Mouse (Mus musculus): Measurements from ENCODE around the gene Gsta2.
"Not testable (repeated sequence)": the region's sequence is repeated elsewhere in the genome, so short reads cannot be mapped to it uniquely, and the experiment has no call there.

The Gsta2 gene

DNA sequence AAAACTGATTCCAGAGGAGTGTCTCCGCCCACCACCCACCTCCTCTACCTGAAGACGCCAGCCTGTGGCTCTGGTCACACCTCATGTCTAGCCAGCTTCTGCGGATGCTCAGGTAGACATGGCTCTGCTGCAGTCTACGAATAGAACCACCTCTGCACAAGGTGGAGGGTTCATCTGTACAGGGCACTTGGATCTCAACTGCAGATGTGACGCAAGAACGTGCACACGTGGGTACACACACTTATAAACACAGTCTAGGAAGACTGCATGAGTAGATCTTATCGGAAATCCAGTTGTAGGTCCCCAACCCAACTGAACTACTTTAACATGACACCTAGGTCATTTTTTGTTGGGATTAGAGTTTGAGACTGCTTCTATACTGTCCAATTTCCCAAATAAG is at the start of gene Gsta2:
Gene Gsta2, minus strand, starts transcription at position 178 of the 400 bp plus-strand sequence.
- no peak for DNase-seq

DNA sequence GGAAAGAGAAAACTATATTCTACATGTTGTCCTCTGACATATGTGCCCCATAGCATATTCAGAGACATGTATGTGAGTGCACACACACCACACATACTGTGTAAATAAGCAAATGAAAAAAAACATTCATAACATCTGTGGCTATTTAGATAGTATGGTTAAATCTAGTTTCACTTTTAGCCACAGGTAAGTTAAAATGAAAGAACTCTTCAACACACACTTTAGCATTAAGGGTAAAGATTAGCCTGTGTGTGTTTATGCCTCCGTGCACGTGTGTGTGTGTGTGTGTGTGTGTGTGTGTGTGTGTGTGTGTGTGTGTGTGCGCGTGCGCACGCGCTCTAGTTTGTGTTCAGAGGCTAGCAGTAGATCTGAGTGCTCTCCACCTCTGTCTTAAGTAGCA is 46.0 kb upstream of the Gsta2 start:
- no peak for DNase-seq

DNA sequence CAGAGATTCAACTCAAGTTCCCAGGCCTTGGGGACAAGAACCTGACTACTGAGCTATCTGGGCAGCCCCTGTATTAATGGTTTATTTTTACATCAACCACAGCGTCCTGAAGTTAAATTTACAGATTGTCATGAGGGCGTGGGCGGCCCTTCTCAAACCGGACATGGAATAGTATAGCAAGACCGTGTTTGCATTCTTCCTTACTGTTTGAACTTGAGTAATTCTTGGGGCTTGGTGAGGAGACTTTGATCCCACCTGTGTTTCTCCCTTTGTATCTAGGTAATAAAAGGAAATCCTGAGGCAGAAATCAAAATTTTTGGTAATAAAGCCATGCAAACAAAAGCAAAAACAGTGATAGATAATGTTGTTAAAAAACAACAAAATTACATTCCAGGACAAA is 45.0 kb upstream of the Gsta2 start:
- DNase-seq: no peak

DNA sequence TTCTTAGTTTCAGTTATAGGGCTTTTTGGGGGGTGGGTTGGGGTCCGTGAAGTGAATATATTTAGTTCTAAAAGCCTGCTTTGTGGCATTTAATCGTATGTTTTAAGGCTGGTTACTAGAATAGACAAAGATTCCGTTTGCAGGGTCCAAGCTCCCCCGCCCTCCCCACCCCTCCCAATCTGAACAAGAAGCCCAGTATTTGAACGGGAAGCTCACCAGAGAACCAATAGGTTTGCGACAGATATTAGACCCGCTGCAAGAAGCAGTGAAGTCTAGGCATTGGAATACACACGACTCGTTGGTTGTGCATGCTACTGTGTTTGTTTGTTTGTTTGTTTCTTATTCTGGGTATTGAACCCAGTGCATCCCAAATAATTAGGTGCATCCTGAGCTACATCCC is 40.9 kb upstream of the Gsta2 start:
- DNase-seq: no peak

DNA sequence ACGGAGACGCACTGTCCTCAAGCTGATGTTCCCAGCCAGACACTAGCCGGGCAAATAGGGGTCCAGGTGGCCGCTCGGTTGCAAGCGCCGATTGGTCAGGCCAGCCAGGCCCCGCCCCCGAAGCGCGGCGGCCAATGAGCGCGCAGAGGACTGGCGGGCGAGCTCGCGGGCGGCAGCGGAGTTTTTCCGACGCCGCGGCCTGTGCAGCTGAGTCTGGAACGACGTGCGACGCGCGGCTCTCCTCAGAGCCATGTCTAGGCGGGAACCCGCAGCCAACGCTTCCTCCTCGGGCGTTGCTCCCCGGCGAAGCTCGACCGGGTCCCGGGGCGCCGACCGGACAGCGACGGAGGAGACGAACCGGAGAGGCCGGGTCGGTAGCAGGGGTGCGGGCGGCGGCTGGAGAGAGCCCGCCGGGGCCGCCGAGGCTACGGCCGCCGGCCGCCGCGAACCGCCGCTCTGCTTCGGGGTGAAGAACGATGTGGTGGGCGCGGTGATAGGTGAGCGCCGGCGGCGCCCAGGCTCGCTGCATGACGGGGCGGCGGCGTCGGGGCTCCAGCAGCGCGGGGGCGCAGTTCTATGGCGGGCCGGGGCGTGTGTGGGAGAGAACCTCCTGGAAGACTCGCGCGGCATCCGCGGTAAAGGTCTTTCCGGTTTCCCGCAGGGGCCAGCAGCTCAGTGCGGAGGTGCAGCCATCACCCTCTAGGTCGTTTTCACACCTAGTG is 40.2 kb upstream of the Gsta2 start, which contains the start of gene Ddx43:
Gene Ddx43, plus strand, starts transcription at position 148 of the 722 bp plus-strand sequence.
- DNase-seq: peak; percentile 4 to 8

DNA sequence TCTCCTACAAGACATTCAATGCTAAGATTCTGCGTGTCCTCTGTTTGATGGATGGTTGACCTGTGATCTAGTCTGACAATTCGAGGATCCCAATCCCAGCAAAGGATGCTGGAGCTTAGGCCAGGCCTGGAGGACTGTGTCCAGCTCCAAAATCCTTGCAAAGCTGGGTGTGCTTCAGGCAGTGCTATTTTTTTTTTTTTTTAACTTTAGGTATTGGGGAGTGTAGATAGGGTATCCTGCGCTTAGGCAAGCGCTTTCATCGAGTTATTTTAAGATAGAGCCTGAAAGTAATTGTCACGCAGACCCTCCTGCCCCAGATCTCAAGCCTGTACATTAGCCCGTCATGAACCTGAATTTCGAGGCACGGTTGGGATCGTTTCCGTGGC is 39.6 kb upstream of the Gsta2 start:
- DNase-seq: no peak

DNA sequence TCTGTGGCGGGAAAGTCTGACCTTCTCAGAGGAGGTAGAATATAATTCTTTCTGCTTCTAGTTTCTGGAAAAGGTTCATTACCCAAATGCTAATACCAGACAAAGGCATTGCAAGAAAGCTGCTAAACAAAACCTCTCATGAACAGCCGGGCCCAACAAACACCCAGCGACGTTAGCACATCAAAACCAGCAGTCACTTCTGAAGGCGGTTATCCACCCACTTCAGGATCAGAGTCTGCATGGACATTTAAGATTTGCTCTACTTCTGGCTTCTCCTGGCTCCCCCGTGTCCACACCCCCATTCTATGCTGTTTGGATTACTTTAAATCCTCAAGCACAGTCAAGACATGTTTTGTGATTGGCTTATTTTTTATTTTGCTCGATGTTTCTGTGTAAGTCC is 39.0 kb upstream of the Gsta2 start:
- DNase-seq: no peak

DNA sequence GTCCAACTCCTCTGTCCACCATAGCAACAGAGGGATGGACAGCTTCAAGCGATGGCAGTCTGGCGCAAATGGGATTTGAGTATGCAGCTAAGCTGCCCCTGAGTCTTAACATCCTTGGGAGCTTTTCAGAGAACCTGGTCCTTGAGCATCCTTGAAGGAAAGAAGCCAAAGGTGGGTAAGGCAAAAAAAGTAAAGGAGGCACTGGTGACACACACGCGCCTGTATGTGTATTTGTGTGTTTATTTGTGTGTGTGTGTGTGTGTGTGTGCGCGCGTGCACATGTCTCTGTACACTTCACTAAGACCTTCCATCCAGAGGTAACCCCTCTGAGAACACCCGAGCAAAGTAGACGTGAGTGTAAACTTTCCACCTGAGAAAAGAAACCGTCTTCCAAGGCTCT is 38.2 kb upstream of the Gsta2 start:
- DNase-seq: no peak

DNA sequence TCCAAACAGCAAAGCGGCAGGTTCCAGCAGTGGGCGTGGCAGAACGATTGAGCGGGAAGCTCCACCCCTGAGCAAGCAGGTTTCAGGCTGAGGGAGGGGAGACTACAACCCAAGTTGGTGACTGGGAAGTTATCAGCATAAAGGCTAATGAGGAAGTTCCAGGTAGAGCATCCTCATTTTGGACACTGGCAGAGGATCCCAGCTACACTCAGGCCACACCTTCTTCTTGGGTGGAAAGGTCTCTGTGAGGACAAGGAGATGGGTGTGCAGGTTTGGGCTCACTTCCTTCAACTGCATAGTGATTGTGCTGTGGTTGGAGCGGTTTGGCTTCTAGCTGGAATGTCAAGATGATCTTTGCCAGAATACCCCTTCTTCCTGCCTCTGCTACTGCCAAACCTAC is 34.4 kb upstream of the Gsta2 start:
- no peak for DNase-seq

DNA sequence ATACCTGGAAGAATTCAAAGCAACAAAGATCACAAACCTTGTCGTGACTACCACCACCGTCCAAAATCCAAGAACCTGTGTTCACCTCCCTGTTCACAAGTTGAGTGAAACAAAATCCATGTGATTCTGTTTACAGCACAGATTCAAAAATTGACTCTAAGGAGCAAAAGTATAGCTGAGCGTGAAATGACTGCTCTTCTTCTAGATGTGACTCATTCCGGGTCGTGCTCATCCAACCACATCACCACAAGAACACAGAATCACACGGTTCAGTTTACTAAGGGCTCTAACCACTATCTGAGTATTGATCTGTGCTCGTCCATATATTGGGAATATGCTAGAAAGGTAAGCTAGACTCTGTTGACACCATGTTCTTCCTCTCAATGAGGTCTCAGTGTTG is 31.4 kb upstream of the Gsta2 start:
- no peak for DNase-seq

DNA sequence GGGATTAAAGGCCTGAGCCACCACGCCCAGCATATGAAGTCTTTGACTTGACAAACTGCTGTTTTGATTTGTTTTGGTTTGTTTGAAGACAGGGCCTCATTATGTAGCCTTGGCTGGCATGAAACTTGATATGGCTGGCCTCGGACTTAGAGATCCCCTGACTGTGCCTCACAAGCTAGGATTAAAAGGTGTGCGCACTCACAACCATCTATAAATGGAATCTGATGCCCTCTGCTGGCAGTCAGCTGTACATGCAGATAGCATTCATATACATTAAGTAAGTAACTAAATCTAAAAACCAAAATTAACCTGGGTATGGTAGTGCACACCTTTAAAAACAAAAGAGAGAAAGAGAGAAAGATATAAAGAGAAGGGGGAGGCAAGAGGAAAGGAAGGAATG is 30.3 kb upstream of the Gsta2 start:
- peak in 1 of 2 experiments; percentile 25 for DNase-seq

DNA sequence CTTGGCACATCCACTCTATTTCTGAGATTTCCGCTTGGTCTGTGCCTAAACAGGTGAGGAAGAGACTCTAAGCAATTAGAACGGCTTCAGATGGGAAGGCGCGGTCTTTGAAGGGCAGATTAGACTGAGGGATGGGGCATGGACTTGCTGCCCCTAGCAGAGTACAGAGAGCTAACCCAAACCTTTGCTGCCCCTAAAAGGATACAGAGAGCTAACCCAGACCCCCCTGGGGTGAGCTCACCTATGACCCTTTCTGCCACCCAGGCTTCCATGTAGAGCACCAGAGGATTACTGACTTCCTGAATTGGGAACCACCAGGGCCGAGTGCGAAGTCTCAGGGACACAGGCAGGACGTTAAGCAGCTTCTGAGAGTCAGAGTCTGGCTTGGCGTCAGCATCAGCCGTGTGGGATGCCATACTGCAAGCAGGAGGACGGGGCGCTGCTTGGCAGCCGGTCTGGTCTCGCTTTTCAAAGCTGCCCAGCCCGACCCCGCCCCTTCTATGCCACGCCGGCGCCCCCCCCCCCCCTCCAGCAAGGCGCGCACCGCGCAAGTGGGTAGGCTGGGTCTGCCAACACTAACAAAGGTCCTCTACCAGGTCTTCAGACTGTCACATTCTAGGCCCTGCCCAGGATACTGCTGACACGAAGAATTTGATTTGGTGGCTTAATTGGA is 22.7 kb upstream of the Gsta2 start, which contains the start of gene Ooep:
Gene Ooep, minus strand, starts transcription at position 613 of the 673 bp plus-strand sequence.
- DNase-seq: no peak

DNA sequence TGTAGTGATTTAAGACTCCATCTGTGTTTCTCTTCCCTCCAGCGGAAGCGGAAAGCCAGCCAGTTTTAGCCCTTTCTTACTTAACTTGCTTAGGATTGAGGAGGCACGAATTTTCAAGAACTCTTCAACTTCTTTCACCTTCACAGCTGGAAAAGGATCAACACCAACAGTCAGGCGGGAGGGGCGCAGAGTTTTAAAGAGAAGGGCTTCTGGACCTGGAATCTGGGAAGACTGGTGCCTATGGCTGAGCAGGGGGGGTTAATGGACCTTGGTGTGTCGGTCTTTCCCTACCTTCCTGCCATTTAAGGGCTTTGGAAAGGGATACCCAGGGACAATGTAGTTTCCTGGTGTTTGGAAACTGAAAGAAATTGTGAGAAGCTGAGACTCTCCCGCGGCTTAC is 22.0 kb upstream of the Gsta2 start:
- no peak for DNase-seq

DNA sequence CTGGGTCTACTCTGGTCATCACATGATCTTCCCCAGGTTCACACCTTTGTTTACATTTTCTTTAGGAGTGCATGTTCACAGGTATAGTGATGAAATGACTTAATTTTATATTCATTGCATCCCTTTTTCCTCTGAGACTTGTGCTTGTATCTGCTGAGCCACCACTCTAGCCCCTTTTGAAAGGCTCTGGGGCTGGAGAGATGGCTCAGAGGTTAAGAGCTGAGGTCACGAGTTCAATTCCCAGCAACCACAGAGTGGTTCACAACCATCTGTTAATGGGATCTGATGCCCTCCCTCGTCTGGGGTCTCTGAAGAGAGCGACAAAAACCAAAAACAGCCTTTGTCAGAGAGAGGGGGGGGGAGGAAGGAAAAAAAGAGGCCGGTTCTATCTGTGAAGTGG is 19.9 kb upstream of the Gsta2 start:
- no peak for DNase-seq

DNA sequence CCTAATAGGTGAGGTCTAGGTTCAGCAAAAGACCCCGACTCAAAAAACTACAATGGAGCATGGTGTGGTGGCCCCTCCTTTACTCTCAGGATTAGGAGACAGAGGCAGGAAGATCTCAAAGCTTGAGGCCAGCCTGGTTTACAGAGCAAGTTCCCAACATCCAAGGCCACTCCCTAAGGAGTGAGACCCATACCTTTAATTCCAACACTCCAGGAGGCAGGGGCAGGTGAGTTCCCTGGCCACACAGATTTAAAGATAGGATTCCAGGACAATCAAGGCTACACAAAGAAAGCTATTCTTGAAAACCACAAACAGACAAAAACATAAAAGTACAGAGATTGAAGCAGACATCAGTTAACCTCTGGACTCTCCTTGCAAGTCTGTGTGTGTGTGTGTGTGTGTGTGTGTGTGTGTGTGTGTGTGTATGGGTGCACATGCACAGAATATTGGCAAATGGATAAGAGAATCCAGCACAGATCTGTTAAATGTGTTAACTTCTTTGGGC is 19.3 kb upstream of the Gsta2 start:
- no peak for DNase-seq

DNA sequence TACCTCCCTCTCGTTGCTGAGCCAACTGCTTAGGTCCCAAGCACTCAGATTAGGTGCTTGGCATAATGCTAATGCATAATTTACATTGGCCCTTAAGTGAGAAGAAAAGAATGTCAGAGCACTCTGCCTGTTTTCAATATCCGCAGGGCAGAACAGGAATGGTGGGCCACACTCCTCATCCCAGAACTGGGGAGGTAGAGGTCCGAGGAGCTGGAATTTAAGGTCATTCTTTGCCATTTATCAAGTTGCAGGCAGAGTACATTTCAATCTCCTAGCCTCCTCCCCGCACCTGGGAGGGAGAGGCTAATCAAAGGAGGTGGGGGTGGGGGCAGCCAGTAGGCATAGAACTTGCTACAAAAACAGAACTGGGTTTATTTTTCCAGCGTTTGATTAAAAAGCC is 18.8 kb upstream of the Gsta2 start:
- no peak for DNase-seq

DNA sequence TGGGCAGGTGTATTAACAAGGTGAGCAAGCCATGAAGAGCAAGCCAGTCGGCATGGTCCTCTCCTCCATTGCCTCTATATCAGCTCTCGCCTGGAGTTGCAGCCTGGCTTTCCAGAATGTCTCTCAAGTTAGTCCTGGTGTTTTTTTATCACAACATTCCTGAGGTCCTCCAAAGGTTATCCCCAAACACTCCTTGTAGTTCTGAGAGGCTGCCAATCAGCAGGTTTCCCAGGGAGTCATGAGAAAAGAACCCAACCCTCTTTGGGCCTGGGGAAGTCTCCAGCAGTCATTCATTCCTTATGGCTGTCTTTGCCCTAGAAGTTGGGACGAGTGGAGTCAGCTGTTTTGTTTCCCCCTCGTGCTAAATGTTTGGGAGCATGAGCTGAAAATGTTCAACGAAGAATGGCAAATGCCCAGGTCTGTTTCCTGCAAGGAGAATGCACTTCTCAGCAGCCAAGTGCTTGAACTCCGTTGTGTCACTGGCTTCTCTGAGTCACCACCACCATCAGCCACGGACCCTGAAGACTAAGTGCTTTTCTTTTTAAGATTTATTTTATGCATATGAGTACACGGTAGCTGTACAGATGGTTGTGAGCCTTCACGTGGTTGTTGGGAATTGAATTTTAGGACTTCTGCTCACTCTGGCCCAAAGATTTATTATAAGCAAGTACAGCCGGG is 17.4 kb upstream of the Gsta2 start:
- no peak for DNase-seq

DNA sequence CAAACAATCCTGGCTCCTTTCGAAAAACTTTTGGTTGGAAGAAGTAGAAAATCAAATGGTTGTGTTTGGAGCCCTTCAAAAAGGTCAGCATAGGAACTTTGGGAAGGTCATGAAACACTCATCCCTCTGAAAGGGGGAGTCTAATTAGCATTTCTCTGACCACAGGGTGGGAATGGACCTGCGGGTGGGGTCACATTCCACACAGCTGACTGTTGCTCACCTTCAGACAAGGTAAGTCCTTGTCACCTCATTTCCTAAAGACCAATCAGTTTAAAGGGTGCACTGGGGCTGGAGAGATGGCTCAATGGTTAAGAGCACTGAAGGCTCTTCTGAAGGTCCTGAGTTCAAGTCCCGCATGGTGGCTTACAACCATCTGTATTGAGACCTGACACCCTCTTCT is 15.9 kb upstream of the Gsta2 start:
- DNase-seq: no peak

DNA sequence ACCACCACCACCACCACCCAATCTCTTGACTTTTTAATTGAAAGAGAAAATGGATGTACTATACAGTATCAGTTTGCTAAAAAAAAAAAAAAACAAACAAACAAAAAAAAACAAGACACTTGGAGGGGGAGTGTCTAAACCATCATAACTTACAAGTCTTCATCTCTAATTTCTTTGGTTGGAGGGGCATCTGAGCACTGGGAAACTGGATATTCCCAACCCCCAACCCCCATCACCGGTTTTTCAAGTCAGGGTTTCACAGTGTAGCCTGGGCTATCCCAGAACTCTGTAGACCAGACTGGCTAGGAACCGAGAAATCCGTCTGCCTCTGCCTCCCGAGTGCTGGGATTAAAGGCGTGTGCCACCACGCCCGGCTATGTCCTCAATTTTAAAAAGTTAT is 14.2 kb upstream of the Gsta2 start:
- no peak for DNase-seq

DNA sequence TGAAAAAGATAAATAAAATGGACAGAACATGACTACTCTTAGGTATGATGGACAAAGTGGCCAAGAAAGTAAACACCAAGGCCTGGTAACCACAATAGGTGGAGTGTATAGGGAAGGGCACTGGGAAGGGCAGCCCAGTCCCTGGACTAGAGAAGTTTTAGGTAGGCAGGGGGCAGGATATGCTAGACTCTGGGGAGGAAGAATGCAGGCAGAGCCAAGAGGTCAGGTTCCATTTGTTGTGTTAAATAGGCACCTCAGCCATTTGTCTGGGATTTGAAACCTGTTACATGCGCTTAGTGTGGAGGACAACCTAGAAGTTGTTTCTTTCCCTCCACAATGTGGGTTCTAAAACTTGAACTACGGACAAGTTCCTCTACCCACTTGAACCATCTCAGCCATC is 13.8 kb upstream of the Gsta2 start:
- DNase-seq: no peak

DNA sequence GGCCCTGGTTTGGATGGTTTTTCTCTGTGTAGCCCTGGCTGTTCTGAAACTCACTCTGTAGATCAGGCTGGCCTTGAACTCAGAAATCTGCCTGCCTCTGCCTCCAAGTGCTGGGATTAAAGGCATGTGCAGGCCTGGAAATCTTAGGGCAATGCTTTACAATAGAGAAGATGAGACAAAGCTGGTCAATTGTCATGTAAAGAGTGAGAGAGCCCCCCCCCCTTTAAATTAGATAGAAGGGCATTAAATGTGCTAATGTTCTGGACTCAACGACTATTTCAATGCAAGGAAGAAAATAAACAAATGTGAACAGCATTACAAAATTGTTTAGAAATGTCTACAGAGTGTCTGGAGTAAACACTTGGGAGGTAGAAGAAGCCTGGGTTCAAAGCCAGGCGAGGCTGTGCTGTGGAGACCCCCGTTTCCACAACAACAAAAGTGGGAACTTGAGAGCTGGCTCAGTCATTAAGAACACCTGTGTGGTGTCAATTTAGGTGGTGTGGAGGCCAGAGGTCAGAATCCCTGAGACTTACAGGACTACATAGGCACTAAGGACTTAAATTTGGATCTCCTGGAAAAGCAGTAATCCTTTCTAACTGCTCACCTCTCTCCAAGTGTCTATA is 13.2 kb upstream of the Gsta2 start:
- no peak for DNase-seq

DNA sequence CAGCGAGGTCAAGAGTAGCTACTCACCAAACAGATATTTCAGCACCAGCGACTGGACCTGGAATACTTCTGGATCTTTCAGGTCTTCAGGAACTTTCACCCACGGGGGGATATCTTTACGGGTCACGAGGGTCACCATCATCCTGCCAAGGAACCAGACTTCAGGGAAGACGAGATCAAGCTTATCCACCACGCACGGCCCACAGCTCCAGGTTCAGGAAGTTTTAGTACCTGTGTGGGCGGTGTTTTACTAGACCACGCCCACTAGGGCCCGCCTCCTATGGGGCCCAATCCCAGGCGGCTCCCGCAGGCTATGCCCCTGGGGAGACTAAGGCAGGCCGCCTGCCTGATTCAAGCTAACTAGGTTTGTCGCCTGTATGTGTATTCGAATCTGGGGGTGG is 12.4 kb upstream of the Gsta2 start, which contains the start of gene Dppa5a:
Gene Dppa5a, minus strand, starts transcription at position 219 of the 400 bp plus-strand sequence.
- DNase-seq: not testable (repeated sequence)

DNA sequence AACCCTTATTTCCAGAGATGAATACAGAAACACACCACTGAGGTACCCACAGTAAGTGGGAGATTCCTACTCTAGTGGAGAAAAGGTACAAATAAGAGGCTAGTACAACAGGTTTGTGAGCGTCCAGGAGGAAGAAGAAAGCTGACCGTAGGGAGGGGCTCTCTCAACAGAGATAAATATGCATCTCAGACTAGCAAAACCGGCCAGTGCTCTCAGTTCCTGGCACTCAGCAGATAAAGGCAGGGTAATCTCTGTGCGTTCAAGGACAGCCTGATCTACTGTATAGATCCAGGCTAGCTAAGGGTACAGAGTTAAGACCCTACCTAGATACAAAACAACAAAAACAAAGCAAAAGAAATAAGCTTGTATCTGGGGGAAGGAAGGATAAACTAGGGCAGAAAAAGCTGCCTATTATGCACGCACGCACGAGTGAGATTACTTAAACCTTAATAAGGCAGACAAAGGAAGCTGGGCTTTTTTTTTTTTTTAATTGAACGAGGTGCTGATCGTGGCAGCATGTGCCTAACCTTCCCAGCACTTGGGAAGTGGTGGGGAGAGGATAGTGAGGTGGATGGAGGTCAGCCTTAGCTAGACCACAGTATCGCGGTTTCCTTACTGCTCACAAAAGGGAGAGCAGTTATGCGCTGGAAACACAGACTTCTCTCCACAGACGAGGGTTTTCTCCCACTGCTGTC is 10.4 kb upstream of the Gsta2 start:
- no peak for DNase-seq

Measured in kidney, adult 8-10 months (tissue).